Mouse (Mus musculus) erythroblast, embryonic 14.5 days (primary cell): ENCODE results near the gene Krt19.

Experiments
- GATA1 ChIP-seq: IDR thresholded peaks from 2 replicates; pipeline ENCODE4 v1.6.1; 2012; ENCODE audit warnings: low read length, inconsistent platforms, mixed read lengths
- TAL1 ChIP-seq: IDR thresholded peaks from 3 replicates; pipeline ENCODE4 v1.6.1; 2012; ENCODE audit warnings: low read length, inconsistent platforms, mixed read lengths

- TF ChIP-seq GATA1 (no peak), TAL1 (no peak)
Observed at GRCm38 (mm10) chr11:100097819-100098218, 50.6 kb downstream of the Krt19 start.
